Mouse (Mus musculus) kidney, adult 2 months (tissue): Measurements from ENCODE around the gene Cep89. TPM values are rescaled to one million over a fixed set of nuclear protein-coding genes. Genes with fewer than 3 reads are reported as not detected.

Experiments used
- DNase-seq: peaks from one replicate; pipeline ENCODE4 v3.0.0; 2021
- H3K27ac ChIP-seq: fragments of 200-500 bp; 2 replicates; pipeline ENCODE4 v1.5.1; 2012; ENCODE audit warnings: low read depth, low read length, control low read depth, inconsistent platforms; ENCODE audit not compliant: insufficient read depth
- H3K27me3 ChIP-seq: fragments of 200-500 bp; replicated peaks from 2 replicates; pipeline ENCODE4 v1.6.1; 2012; ENCODE audit warnings: mild to moderate bottlenecking, moderate library complexity, low read length, inconsistent platforms; ENCODE audit not compliant: control insufficient read depth, insufficient read depth
- H3K36me3 ChIP-seq: fragments of 200-500 bp; 2 replicates; pipeline ENCODE4 v1.6.1; 2012; ENCODE audit warnings: mild to moderate bottlenecking, moderate library complexity, low read length, inconsistent platforms; ENCODE audit not compliant: control insufficient read depth, insufficient read depth
- H3K4me1 ChIP-seq: fragments of 200-500 bp; 2 replicates; pipeline ENCODE4 v1.6.1; 2011; ENCODE audit warnings: low read length; ENCODE audit not compliant: control insufficient read depth, insufficient read depth
- H3K4me3 ChIP-seq: fragments of 200-500 bp; 2 replicates; pipeline ENCODE4 v1.5.1; 2011; ENCODE audit warnings: mild to moderate bottlenecking, low read depth, low read length, control low read depth; ENCODE audit not compliant: insufficient read depth
- CTCF ChIP-seq: fragments of 200-500 bp; conservative IDR thresholded peaks from 2 replicates; pipeline ENCODE4 v1.5.1; 2011; ENCODE audit warnings: low read depth, mild to moderate bottlenecking, control low read depth, low read length, moderate library complexity, mixed read lengths; ENCODE audit not compliant: insufficient read depth, insufficient read length
- POLR2A ChIP-seq: fragments of 200-500 bp; IDR thresholded peaks from one replicate; pipeline ENCODE4 v1.6.1; 2011; ENCODE audit warnings: low read depth, low read length, control low read depth
- WGBS: fragments of 180-500 bp; shearing (Covaris S2); methylation state at CpG from one replicate; pipeline ENCODE4 v1.1.7; 2018; 5-methylcytosine and 5-hydroxymethylcytosine counted together
- polyA plus RNA-seq: library from polyadenylated mRNA; depleted of rRNA; stranded (reverse); fragments of >200 nt; gene quantifications from 2 replicates; pipeline ENCODE4 v1.2.3, GENCODE M21; 2012

The Cep89 gene
- polyA plus RNA-seq, 1 experiment = 29.5 TPM

- Histone ChIP-seq H3K36me3 (no peaks in the 10 kb centered on the region), H3K4me3 (no peak overlapping the region), H3K27ac (no peak overlapping the region), H3K4me1 (peaks cover 17% of the 10 kb centered on the region; the same call in 1 of the 2 replicates), H3K27me3 (no peaks in the 10 kb centered on the region)
- TF ChIP-seq CTCF (no peak), POLR2A (no peak)
- 26% methylated on average over 5 of the region's 5 CpGs for WGBS
- DNase-seq = peak; percentile 79
Measured at GRCm38 (mm10) chr7:35355303-35355872, 41.4 kb upstream of the Cep89 start.

GRCm38 (mm10) chr7:35357621-35358020 lies 39.2 kb upstream of the Cep89 start:
- no peak overlapping the region for H3K4me3 ChIP-seq
- no peak overlapping the region for H3K27ac ChIP-seq
- no peaks in the 10 kb centered on the region for H3K27me3 ChIP-seq
- no peak for TF ChIP-seq POLR2A
- TF ChIP-seq CTCF = no peak
- DNase-seq = no peak
- 87% methylated on average over 12 of the region's 12 CpGs for whole genome bisulfite sequencing
- peaks cover 17% of the 10 kb centered on the region; the same call in 1 of the 2 replicates for H3K4me1 ChIP-seq
- no peaks in the 10 kb centered on the region for H3K36me3 ChIP-seq

GRCm38 (mm10) chr7:35362253-35362652 lies 34.6 kb upstream of the Cep89 start:
- Histone ChIP-seq H3K4me3 (no peak overlapping the region), H3K4me1 (peaks cover 14% of the 10 kb centered on the region), H3K27me3 (no peaks in the 10 kb centered on the region), H3K27ac (peak overlapping the region; percentile 8), H3K36me3 (no peaks in the 10 kb centered on the region)
- DNase-seq = no peak
- TF ChIP-seq POLR2A (no peak), CTCF (no peak)
- 66% methylated on average over 5 of the region's 5 CpGs for WGBS

DNA sequence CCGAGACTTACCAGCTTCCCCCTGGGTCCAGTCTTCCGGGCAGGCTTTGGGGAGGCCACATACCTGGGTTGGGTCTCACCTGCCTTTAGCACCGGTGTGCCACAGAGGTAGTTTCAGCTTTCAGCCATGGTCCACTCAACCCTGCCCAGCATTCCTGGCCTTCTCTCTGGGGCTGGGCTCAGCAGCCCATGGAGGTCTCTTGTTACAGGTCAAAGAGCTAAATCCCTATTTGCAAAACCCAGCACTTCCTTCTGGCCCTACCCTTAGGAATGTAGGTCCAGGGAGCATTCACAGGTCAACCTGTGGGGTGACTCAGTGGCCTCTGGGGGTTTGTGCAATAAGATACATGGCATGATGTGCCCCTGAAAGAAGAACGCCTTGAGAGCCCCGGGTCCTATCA lies 34.0 kb upstream of the Cep89 start:
- H3K4me1 ChIP-seq = peaks cover 14% of the 10 kb centered on the region
- WGBS = 44% methylated on average over 5 of the region's 5 CpGs
- peak overlapping the region; percentile 21 for H3K27ac ChIP-seq
- H3K27me3 ChIP-seq = no peaks in the 10 kb centered on the region
- TF ChIP-seq POLR2A (no peak), CTCF (no peak)
- peak; percentile 40 for DNase-seq
- no peaks in the 10 kb centered on the region for H3K36me3 ChIP-seq
- H3K4me3 ChIP-seq = no peak overlapping the region

DNA sequence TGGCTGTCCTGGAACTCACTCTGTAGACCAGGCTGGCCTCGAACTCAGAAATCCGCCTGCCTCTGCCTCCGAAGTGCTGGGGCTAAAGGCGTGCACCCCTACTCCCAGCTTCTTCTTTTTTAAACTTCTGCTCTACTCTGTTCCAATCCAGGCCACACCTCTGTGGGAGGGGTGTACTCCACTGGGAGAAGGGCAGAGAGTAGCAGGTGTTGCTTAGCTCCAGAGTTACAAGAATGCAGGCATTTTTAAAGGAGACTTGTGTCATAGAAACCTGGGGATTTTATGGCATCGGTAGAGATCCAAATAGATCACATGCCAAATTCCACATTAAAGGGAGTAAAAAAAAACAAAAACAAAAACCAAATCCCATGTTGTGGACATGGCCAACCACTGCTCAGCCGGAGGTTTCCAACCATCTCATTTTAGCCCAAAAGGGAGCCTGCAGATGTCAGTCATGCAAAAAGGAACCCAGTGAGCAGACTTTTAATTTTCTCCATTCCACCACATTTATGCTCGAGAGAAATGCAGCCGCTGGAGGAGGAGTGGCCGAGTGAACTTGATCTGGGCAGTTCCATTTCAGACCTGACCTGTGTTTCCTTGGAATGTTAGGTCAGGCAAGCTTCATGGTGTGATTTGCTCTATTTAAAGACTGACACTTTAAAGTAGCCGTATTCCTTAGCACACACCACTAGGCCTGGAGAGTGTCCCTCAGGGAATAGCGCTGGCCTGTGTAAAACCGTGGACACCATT lies 31.5 kb upstream of the Cep89 start:
- Histone ChIP-seq H3K4me3 (no peak overlapping the region), H3K4me1 (peaks cover 14% of the 10 kb centered on the region), H3K27ac (peak overlapping the region; percentile 80), H3K27me3 (no peaks in the 10 kb centered on the region), H3K36me3 (no peaks in the 10 kb centered on the region)
- WGBS = 30% methylated on average over 12 of the region's 12 CpGs
- TF ChIP-seq POLR2A = no peak
- TF ChIP-seq CTCF = no peak
- peak; percentile 67 for DNase-seq

DNA sequence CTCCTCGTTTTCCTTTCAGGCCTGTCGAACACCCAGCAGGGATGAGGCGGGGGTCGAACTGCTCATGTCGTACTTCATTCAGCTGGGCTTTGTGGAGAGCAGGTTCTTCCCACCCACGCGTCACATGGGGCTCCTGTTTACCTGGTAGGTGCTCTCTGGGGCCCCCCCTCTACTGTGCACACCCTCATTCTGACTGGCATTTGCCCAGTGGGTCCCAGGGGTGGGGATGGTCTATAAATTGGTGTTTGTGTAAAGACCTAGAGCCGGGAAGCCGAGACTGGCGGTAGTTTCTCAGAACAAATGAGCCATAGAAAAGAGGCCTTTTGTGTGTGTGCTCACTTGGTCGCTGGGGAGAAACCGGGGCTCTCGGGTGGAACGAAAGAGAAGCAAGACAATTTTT lies 25.7 kb upstream of the Cep89 start:
- Histone ChIP-seq H3K4me3 (no peak overlapping the region), H3K4me1 (peaks cover 12% of the 10 kb centered on the region), H3K36me3 (no peaks in the 10 kb centered on the region), H3K27me3 (no peaks in the 10 kb centered on the region), H3K27ac (no peak overlapping the region)
- DNase-seq = no peak
- TF ChIP-seq POLR2A (no peak), CTCF (no peak)
- WGBS = 66% methylated on average over 14 of the region's 14 CpGs

DNA sequence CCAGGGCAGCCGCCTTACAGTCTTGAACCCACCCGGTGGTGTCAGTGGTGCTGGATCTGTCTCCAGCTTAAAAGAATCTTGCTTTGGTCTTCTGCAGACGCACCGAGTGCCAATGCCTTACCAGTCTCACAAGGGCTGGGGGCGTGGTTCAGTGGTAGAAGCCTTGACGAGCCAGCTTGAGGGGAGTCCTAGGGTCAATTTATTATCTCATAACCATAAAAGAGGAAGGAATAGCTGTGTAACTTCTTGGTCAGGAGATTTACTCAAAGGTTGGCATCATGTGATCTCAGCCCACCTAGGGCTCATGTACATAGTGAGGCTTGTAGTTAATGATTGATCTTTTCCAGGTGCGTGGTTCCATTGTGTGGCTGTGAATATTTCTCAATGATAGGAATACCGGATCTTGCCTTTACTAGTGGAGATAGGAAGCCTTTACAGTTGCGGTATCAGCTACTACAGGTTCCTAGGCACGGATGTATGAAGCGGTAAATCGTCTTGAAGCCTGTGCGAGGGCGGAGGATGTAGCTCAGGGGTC lies 24.3 kb upstream of the Cep89 start:
- Histone ChIP-seq H3K27me3 (no peaks in the 10 kb centered on the region), H3K4me3 (no peak overlapping the region), H3K4me1 (peaks cover 13% of the 10 kb centered on the region; the same call in 1 of the 2 replicates), H3K27ac (peak overlapping the region; percentile 61), H3K36me3 (no peaks in the 10 kb centered on the region)
- WGBS = 56% methylated on average over 14 of the region's 14 CpGs
- TF ChIP-seq CTCF (no peak), POLR2A (no peak)
- peak; percentile 40 for DNase-seq
